Mouse (Mus musculus) thymus, adult 2 months (tissue): ENCODE data around the gene Dpf3.

Experiments
- CTCF ChIP-seq: fragments of 200-500 bp; IDR thresholded peaks from 2 replicates; pipeline ENCODE4 v1.5.1; 2012; ENCODE audit warnings: mild to moderate bottlenecking, control low read depth, low read length, moderate library complexity, borderline replicate concordance; ENCODE audit not compliant: control insufficient read depth, poor library complexity, insufficient read depth; ENCODE audit errors: extremely low read depth
- POLR2A ChIP-seq: fragments of 200-500 bp; IDR thresholded peaks from 2 replicates; pipeline ENCODE4 v1.6.1; 2012; ENCODE audit warnings: mild to moderate bottlenecking, low read length, control low read depth, moderate library complexity; ENCODE audit not compliant: control insufficient read depth, poor library complexity, insufficient read depth; ENCODE audit errors: extremely low read depth

- no peak for TF ChIP-seq POLR2A
- no peak for TF ChIP-seq CTCF
Observed at GRCm38 (mm10) chr12:83291915-83292314, 195.6 kb downstream of the Dpf3 start.
